Mouse (Mus musculus) lung, postnatal 0 days (tissue): ENCODE measurements around the gene Vat1.

Experiments
- CTCF ChIP-seq: IDR thresholded peaks from 2 replicates; pipeline ENCODE4 v1.5.1; 2016; ENCODE audit warnings: antibody characterized with exemption, mild to moderate bottlenecking
- EP300 ChIP-seq: IDR thresholded peaks from 2 replicates; pipeline ENCODE4 v1.6.1; 2016; ENCODE audit warnings: antibody characterized with exemption, mild to moderate bottlenecking, control low read depth

- TF ChIP-seq CTCF = no peak
- TF ChIP-seq EP300 = no peak
These were observed 19.7 kb downstream of the Vat1 start for GRCm38 (mm10) chr11:101446319-101446718.
